Mouse (Mus musculus): Measurements from ENCODE around the gene Zfp384.

DNA sequence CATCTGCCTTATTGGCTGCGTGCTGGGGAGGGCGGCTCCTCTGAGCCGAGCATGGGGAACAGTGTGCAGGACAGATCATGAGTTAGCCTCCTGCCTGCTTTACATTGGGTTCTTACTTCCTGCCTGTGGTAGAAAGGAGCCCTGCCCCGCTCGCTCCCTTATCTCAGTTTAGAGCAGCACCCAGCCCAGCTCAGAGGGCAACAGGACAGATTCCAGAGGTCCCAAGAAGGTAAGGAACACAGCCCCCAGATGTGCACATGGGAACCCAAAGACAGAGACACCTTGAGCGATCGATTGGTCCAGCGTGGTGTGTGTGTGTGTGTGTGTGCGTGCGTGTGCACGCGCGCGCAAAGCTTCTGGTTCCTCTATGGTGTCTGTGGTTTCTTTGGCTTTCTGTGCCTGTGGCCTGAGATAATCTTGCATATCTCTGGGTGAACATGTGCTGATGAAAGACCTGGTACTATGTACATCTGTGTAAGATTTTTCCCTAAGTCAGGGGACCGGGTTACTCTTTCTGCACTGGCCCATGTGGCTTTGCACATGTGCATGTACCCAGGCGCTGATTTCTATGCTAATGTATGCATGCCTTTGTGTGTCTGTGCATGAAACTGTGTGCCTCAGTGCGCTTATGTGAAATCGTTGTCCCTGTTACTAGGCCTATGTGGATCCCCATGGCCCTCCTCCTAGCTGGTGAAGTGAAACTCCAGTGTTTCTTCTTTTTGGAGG lies 62.4 kb downstream of the Zfp384 start:
- TF ChIP-seq CTCF (IDR thresholded peaks at IDR 0.05) (no peak), EP300 (IDR thresholded peaks at IDR 0.05) (no peak)
